Mouse (Mus musculus): ENCODE results near the gene Cntnap2.

DNA sequence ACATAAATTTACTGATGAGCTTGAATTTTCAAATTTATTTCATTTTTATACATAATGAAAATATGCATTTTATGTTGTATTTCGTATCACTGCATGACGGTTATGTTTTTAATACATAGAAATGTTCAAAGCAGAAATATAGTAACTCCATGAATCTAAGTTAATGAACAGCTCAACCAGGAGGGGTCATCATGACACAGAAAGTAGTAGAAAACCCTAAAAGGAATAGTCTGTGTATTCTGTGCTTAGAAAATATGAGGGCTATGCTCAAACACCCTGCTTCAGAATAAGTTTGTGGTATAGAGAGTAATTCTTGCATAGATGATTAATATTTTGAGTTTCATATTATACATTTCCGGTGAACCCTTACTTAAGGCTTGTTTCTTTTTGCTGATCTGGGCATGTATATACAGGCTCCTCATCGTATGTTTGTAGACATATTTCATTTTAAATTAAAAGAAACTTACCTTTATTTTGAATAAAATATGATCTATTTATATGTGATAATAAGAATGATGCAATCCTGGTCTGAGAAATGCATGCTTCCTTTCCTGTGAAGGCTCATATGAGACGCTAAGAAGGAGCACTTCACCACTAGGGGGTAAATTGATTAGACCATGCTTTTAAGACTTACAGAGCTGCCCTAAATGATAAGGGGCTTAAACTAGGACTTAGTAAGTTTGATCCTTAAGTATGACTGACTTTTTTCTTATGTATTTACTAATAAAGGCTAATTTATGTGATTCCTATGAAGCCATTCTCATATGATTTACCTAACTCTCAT lies 3.2 kb downstream of the Cntnap2 start:
- no peak for TF ChIP-seq CTCF (conservative IDR thresholded peaks at IDR 0.05; ENCODE audit: low read length)
- TF ChIP-seq NANOG (IDR thresholded peaks at IDR 0.05; ENCODE audit: borderline replicate concordance, low read length) = no peak
